Mouse (Mus musculus) embryonic fibroblast, embryonic 13.5 days (primary cell): ENCODE measurements at regions not wholly inside any gene's neighbourhood (a gene's known extent, or its start where the extent isn't known, plus 50 kb on each side); places are given as distances from the start of the nearest gene placed in this dataset.

Experiments used
- CTCF ChIP-seq: IDR thresholded peaks from 2 replicates; pipeline ENCODE4 v1.5.1; 2011; ENCODE audit warnings: mild to moderate bottlenecking, control low read depth, low read length, moderate library complexity, borderline replicate concordance; ENCODE audit not compliant: insufficient read depth
- POLR2A ChIP-seq: IDR thresholded peaks from 2 replicates; pipeline ENCODE4 v1.6.1; 2011; ENCODE audit warnings: low read depth, mild to moderate bottlenecking, control low read depth, low read length, moderate library complexity

- TF ChIP-seq CTCF (no peak), POLR2A (no peak)
Observed at GRCm38 (mm10) chr10:126620802-126621201, 280.4 kb downstream of the Atp23 start.
